Mouse (Mus musculus): ENCODE results near the gene Olfr48.

Gene Olfr48

GRCm38 (mm10) chr2:89848105-89848504 lies at the start of gene Olfr48:
Gene Olfr48, minus strand, starts transcription at chr2:89848205.
- no peak for DNase-seq

- no peak for DNase-seq
Measured at GRCm38 (mm10) chr2:89878137-89878536, 30.1 kb upstream of the Olfr48 start, which contains the start of gene Olfr1257. Gene Olfr1257, plus strand, starts transcription at chr2:89878437.

GRCm38 (mm10) chr2:89849230-89849629 lies 1.2 kb upstream of the Olfr48 start:
- no peak for DNase-seq

- DNase-seq: no peak
Measured at GRCm38 (mm10) chr2:89841455-89841854, 6.5 kb downstream of the Olfr48 start, which contains the start of gene Olfr1256. Gene Olfr1256, minus strand, starts transcription at chr2:89841555.

GRCm38 (mm10) chr2:89820216-89820615 lies 27.8 kb downstream of the Olfr48 start:
- no peak for DNase-seq

- DNase-seq: no peak
Measured at GRCm38 (mm10) chr2:89811751-89812150, 36.3 kb downstream of the Olfr48 start, which contains the start of gene Olfr1255. Gene Olfr1255, plus strand, starts transcription at chr2:89812051.

GRCm38 (mm10) chr2:89810751-89811150 lies 37.3 kb downstream of the Olfr48 start:
- DNase-seq: no peak

GRCm38 (mm10) chr2:89799583-89799982 lies 48.4 kb downstream of the Olfr48 start:
- DNase-seq: no peak

- no peak for DNase-seq
Measured at GRCm38 (mm10) chr2:89793519-89793918, 54.5 kb downstream of the Olfr48 start, which contains the start of gene Olfr1254. Gene Olfr1254, minus strand, starts transcription at chr2:89793619.

Measured in lung, postnatal 36 days (tissue).